Mouse (Mus musculus): ENCODE data around the gene Adamtsl3. TPM values are rescaled to one million over a fixed set of nuclear protein-coding genes. Genes with fewer than 3 reads are reported as not detected.
A peak's percentile ranks its signal among the peaks of the same experiment; 100 is the strongest.

Adamtsl3 gene
- polyA plus RNA-seq, 1 experiment from 2014 or later = 2.2 TPM

GRCm38 (mm10) chr7:82318515-82318914, 17.0 kb upstream of the Adamtsl3 start:
- Histone ChIP-seq H3K27ac (replicated peaks) (no peak overlapping the region), H3K4me2 (replicated peaks; ENCODE audit: low read depth) (no peak overlapping the region), H3K9ac (ENCODE audit: low read length) (no peak overlapping the region), H3K9me3 (ENCODE audit: control insufficient read depth, low read length) (no peaks in the 10 kb centered on the region), H3K4me1 (replicated peaks; ENCODE audit: control insufficient read depth, insufficient read depth) (no peaks in the 10 kb centered on the region), H3K4me3 (ENCODE audit: low read depth, low read length) (no peak overlapping the region), H3K36me3 (ENCODE audit: control insufficient read depth, insufficient read depth, low read length) (no peaks in the 10 kb centered on the region), H3K27me3 (ENCODE audit: control insufficient read depth, insufficient read depth, low read length) (no peaks in the 10 kb centered on the region)
- no peak for DNase-seq (ENCODE audit: low spot score)
- TF ChIP-seq CTCF (IDR thresholded peaks at IDR 0.05; ENCODE audit: low read depth) = no peak
- no peak for TF ChIP-seq EP300 (optimal IDR thresholded peaks at IDR 0.05)
- ATAC-seq (ENCODE audit: low FRiP score, low TSS enrichment) = no peak
- WGBS = 81% methylated on average over 12 of the region's 12 CpGs

GRCm38 (mm10) chr7:82326616-82327015, 8.9 kb upstream of the Adamtsl3 start:
- Histone ChIP-seq H3K9ac (ENCODE audit: low read length) (no peak overlapping the region), H3K4me1 (replicated peaks; ENCODE audit: control insufficient read depth, insufficient read depth) (no peaks in the 10 kb centered on the region), H3K27ac (replicated peaks) (no peak overlapping the region), H3K36me3 (ENCODE audit: control insufficient read depth, insufficient read depth, low read length) (no peaks in the 10 kb centered on the region), H3K27me3 (ENCODE audit: control insufficient read depth, insufficient read depth, low read length) (no peaks in the 10 kb centered on the region; the same call in 1 of the 2 replicates), H3K9me3 (ENCODE audit: control insufficient read depth, low read length) (no peaks in the 10 kb centered on the region), H3K4me3 (ENCODE audit: low read depth, low read length) (no peak overlapping the region), H3K4me2 (replicated peaks; ENCODE audit: low read depth) (no peak overlapping the region)
- peak; percentile 6 for DNase-seq (ENCODE audit: low spot score)
- TF ChIP-seq CTCF (IDR thresholded peaks at IDR 0.05; ENCODE audit: low read depth) (no peak), EP300 (optimal IDR thresholded peaks at IDR 0.05) (no peak)
- whole genome bisulfite sequencing = 65% methylated on average over 1 of the region's 1 CpGs
- ATAC-seq (ENCODE audit: low FRiP score, low TSS enrichment) = no peak

- no peaks in the 10 kb centered on the region for H3K4me1 ChIP-seq (replicated peaks; ENCODE audit: control insufficient read depth, insufficient read depth)
- no peaks in the 10 kb centered on the region for H3K9me3 ChIP-seq (ENCODE audit: control insufficient read depth, low read length)
- no peak overlapping the region for H3K9ac ChIP-seq (ENCODE audit: low read length)
- no peak overlapping the region for H3K27ac ChIP-seq (replicated peaks)
- H3K36me3 ChIP-seq (ENCODE audit: control insufficient read depth, insufficient read depth, low read length) = no peaks in the 10 kb centered on the region
- no peaks in the 10 kb centered on the region; the same call in 1 of the 2 replicates for H3K27me3 ChIP-seq (ENCODE audit: control insufficient read depth, insufficient read depth, low read length)
- H3K4me2 ChIP-seq (replicated peaks; ENCODE audit: low read depth) = no peak overlapping the region
- TF ChIP-seq CTCF (IDR thresholded peaks at IDR 0.05; ENCODE audit: low read depth) (no peak), EP300 (optimal IDR thresholded peaks at IDR 0.05) (no peak)
- DNase-seq (ENCODE audit: low spot score) = peak; percentile 6
- no peak for ATAC-seq (ENCODE audit: low FRiP score, low TSS enrichment)
- 58% methylated on average over 4 of the region's 4 CpGs for WGBS
- H3K4me3 ChIP-seq (ENCODE audit: low read depth, low read length) = no peak overlapping the region
Observed at GRCm38 (mm10) chr7:82327201-82327600, 8.3 kb upstream of the Adamtsl3 start.

- no peaks in the 10 kb centered on the region for H3K9me3 ChIP-seq (ENCODE audit: control insufficient read depth, low read length)
- no peak overlapping the region for H3K4me3 ChIP-seq (ENCODE audit: low read depth, low read length)
- no peaks in the 10 kb centered on the region for H3K4me1 ChIP-seq (replicated peaks; ENCODE audit: control insufficient read depth, insufficient read depth)
- WGBS = 61% methylated on average over 5 of the region's 5 CpGs
- H3K36me3 ChIP-seq (ENCODE audit: control insufficient read depth, insufficient read depth, low read length) = no peaks in the 10 kb centered on the region
- no peak overlapping the region for H3K27ac ChIP-seq (replicated peaks)
- DNase-seq (ENCODE audit: low spot score) (peak; percentile 2), ATAC-seq (ENCODE audit: low FRiP score, low TSS enrichment) (no peak)
- TF ChIP-seq CTCF (IDR thresholded peaks at IDR 0.05; ENCODE audit: low read depth) (no peak), EP300 (optimal IDR thresholded peaks at IDR 0.05) (no peak)
- no peak overlapping the region for H3K9ac ChIP-seq (ENCODE audit: low read length)
- H3K27me3 ChIP-seq (ENCODE audit: control insufficient read depth, insufficient read depth, low read length) = no peaks in the 10 kb centered on the region; the same call in 1 of the 2 replicates
- H3K4me2 ChIP-seq (replicated peaks; ENCODE audit: low read depth) = no peak overlapping the region
Observed at GRCm38 (mm10) chr7:82327881-82328280, 7.6 kb upstream of the Adamtsl3 start.

GRCm38 (mm10) chr7:82329831-82330230, 5.7 kb upstream of the Adamtsl3 start:
- ATAC-seq (ENCODE audit: low FRiP score, low TSS enrichment) (0 out of 2 replicates have a peak, but pooled peaks have one; percentile 26), DNase-seq (ENCODE audit: low spot score) (peak; percentile 12)
- TF ChIP-seq CTCF (IDR thresholded peaks at IDR 0.05; ENCODE audit: low read depth) (no peak), EP300 (optimal IDR thresholded peaks at IDR 0.05) (no peak)
- H3K4me2 ChIP-seq (replicated peaks; ENCODE audit: low read depth) = no peak overlapping the region
- H3K4me3 ChIP-seq (ENCODE audit: low read depth, low read length) = no peak overlapping the region
- no peaks in the 10 kb centered on the region for H3K9me3 ChIP-seq (ENCODE audit: control insufficient read depth, low read length)
- no peaks in the 10 kb centered on the region for H3K4me1 ChIP-seq (replicated peaks; ENCODE audit: control insufficient read depth, insufficient read depth)
- WGBS = 67% methylated on average over 4 of the region's 4 CpGs
- H3K36me3 ChIP-seq (ENCODE audit: control insufficient read depth, insufficient read depth, low read length) = no peaks in the 10 kb centered on the region
- no peak overlapping the region for H3K27ac ChIP-seq (replicated peaks)
- no peak overlapping the region for H3K9ac ChIP-seq (ENCODE audit: low read length)
- H3K27me3 ChIP-seq (ENCODE audit: control insufficient read depth, insufficient read depth, low read length) = no peaks in the 10 kb centered on the region; the same call in 1 of the 2 replicates

GRCm38 (mm10) chr7:82330860-82331259, 4.6 kb upstream of the Adamtsl3 start:
- DNase-seq (ENCODE audit: low spot score) (peak; percentile 14), ATAC-seq (ENCODE audit: low FRiP score, low TSS enrichment) (peak; percentile 54; the same call in 1 of the 2 replicates)
- Histone ChIP-seq H3K36me3 (ENCODE audit: control insufficient read depth, insufficient read depth, low read length) (no peaks in the 10 kb centered on the region), H3K9ac (ENCODE audit: low read length) (no peak overlapping the region), H3K9me3 (ENCODE audit: control insufficient read depth, low read length) (no peaks in the 10 kb centered on the region), H3K27ac (replicated peaks) (no peak overlapping the region), H3K4me1 (replicated peaks; ENCODE audit: control insufficient read depth, insufficient read depth) (no peaks in the 10 kb centered on the region), H3K27me3 (ENCODE audit: control insufficient read depth, insufficient read depth, low read length) (no peaks in the 10 kb centered on the region; the same call in 1 of the 2 replicates), H3K4me3 (ENCODE audit: low read depth, low read length) (no peak overlapping the region), H3K4me2 (replicated peaks; ENCODE audit: low read depth) (no peak overlapping the region)
- 54% methylated on average over 6 of the region's 6 CpGs for WGBS
- TF ChIP-seq CTCF (IDR thresholded peaks at IDR 0.05; ENCODE audit: low read depth) (no peak), EP300 (optimal IDR thresholded peaks at IDR 0.05) (no peak)

Measured in stomach, postnatal 0 days (tissue).